Mouse (Mus musculus) cerebellum, adult 2 months (tissue): Measurements from ENCODE around the gene Cebpa.

Source experiments
- CTCF ChIP-seq: fragments of 200-500 bp; IDR thresholded peaks from 2 replicates; pipeline ENCODE4 v1.5.1; 2011; ENCODE audit warnings: low read depth, mild to moderate bottlenecking, control low read depth, low read length, moderate library complexity, borderline replicate concordance; ENCODE audit not compliant: insufficient read depth
- POLR2A ChIP-seq: fragments of 200-500 bp; IDR thresholded peaks from 2 replicates; pipeline ENCODE4 v1.6.1; 2011; ENCODE audit warnings: low read length, control low read depth, borderline replicate concordance; ENCODE audit not compliant: insufficient read depth

DNA sequence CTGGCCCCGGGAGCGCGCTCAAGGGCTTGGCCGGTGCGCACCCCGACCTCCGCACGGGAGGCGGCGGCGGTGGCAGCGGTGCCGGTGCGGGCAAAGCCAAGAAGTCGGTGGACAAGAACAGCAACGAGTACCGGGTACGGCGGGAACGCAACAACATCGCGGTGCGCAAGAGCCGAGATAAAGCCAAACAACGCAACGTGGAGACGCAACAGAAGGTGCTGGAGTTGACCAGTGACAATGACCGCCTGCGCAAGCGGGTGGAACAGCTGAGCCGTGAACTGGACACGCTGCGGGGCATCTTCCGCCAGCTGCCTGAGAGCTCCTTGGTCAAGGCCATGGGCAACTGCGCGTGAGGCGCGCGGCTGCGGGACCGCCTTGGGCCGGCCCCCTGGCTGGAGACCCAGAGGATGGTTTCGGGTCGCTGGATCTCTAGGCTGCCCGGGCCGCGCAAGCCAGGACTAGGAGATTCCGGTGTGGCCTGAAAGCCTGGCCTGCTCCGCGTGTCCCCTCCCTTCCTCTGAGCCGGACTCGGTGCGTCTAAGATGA lies 1.1 kb downstream of the Cebpa start:
- TF ChIP-seq POLR2A (no peak), CTCF (peak; percentile 38; the same call in 1 of the 2 replicates)
